Mouse (Mus musculus) embryo, embryonic 10 days (tissue): ENCODE measurements around the gene Tmem62.
"Not testable (repeated sequence)": the region's sequence is repeated elsewhere in the genome, so short reads cannot be mapped to it uniquely, and the experiment has no call there.

Experiments used
- DNase-seq: peaks from one replicate; pipeline ENCODE4 v3.0.0-alpha.2; 2015; ENCODE audit warnings: low spot score

Tmem62 gene

GRCm38 (mm10) chr2:120996607-120997006 is 19.8 kb downstream of the Tmem62 start:
- not testable (repeated sequence) for DNase-seq

GRCm38 (mm10) chr2:120998863-120999262 is 22.0 kb downstream of the Tmem62 start:
- no peak for DNase-seq

- peak; percentile 7 for DNase-seq
These were observed 26.8 kb downstream of the Tmem62 start for GRCm38 (mm10) chr2:121003586-121003985.

- no peak for DNase-seq
These were observed 27.4 kb downstream of the Tmem62 start for GRCm38 (mm10) chr2:121004018-121004811.

- no peak for DNase-seq
These were observed 30.2 kb downstream of the Tmem62 start for GRCm38 (mm10) chr2:121006986-121007385.

GRCm38 (mm10) chr2:121007925-121008663 is 31.3 kb downstream of the Tmem62 start, which contains the start of gene Ccndbp1:
TSS of gene Ccndbp1 (plus strand) at chr2:121008403.
- peak; percentile 96 for DNase-seq

- no peak for DNase-seq
These were observed 31.8 kb downstream of the Tmem62 start for GRCm38 (mm10) chr2:121008664-121009007.

GRCm38 (mm10) chr2:121009071-121009677 is 32.4 kb downstream of the Tmem62 start:
- DNase-seq = no peak

- DNase-seq = no peak
These were observed 35.9 kb downstream of the Tmem62 start for GRCm38 (mm10) chr2:121012676-121013075.

- DNase-seq = no peak
These were observed 38.7 kb downstream of the Tmem62 start for GRCm38 (mm10) chr2:121015507-121015906.

- DNase-seq = no peak
These were observed 39.4 kb downstream of the Tmem62 start for GRCm38 (mm10) chr2:121016226-121016625.

GRCm38 (mm10) chr2:121017151-121017550 is 40.3 kb downstream of the Tmem62 start:
- no peak for DNase-seq

GRCm38 (mm10) chr2:121022918-121023317 is 46.1 kb downstream of the Tmem62 start:
- DNase-seq = no peak

GRCm38 (mm10) chr2:121036733-121037341 is 60.0 kb downstream of the Tmem62 start, which contains the start of gene Epb42:
TSS of gene Epb42 (minus strand) at chr2:121037072.
- DNase-seq = peak; percentile 15

- DNase-seq = not testable (repeated sequence)
These were observed 62.0 kb downstream of the Tmem62 start for GRCm38 (mm10) chr2:121038851-121039250.

GRCm38 (mm10) chr2:121039382-121039781 is 62.6 kb downstream of the Tmem62 start:
- no peak for DNase-seq

- peak; percentile 40 for DNase-seq
These were observed 64.3 kb downstream of the Tmem62 start for GRCm38 (mm10) chr2:121041098-121041497.

GRCm38 (mm10) chr2:121045653-121046052 is 68.8 kb downstream of the Tmem62 start:
- no peak for DNase-seq

GRCm38 (mm10) chr2:121052176-121052575 is 75.4 kb downstream of the Tmem62 start:
- no peak for DNase-seq

GRCm38 (mm10) chr2:121054060-121054459 is 77.2 kb downstream of the Tmem62 start:
- no peak for DNase-seq

- no peak for DNase-seq
These were observed 79.1 kb downstream of the Tmem62 start for GRCm38 (mm10) chr2:121055915-121056314.
